31 mouse cellular contexts compared by ENCODE assay signal in the genomic region with DNA sequence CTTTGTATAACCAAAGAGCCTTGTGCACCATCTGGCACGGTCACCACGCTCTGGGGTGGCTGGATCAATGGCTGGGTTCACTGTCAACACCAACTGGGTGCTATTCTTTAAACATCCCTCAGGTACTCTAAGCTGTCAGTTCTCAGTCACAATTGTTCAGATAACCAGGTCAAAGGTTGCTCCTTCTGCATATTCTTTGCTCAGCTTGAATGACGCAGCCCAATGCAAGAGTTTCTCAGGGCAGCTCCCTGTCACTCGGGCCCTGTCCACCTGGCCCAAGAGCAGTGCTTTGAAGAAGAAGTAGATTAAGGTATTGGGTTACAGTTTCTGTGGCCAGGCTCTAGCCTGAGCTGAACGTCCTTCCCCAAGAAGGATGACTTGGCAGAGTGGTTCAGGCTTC. TPM values are rescaled to one million over a fixed set of nuclear protein-coding genes. Genes with fewer than 3 reads are reported as not detected.
"Had no signal": no experiment of that assay in that cellular context is flagged by ENCODE, and none has a peak within 500 bp of the region (broad histone marks: within the 10 kb centered on the region; RNA-seq: fewer than 3 reads in every experiment).

No protein-coding gene starts in this region.

- ATAC-seq: hindbrain, embryonic 16.5 days; inflammation-experienced regulatory T-cells, adult 6 months; liver, embryonic 12.5 days had no signal

- H3K4me3 ChIP-seq: heart, embryonic 13.5 days; heart, embryonic 15.5 days; hindbrain, embryonic 10.5 days; hindbrain, embryonic 12.5 days; kidney, embryonic 15.5 days; limb, embryonic 13.5 days; limb, embryonic 15.5 days; liver, embryonic 12.5 days had no signal

- H3K27ac ChIP-seq: heart, embryonic 13.5 days; heart, embryonic 15.5 days; hindbrain, embryonic 10.5 days; hindbrain, embryonic 12.5 days; hindbrain, embryonic 14.5 days; kidney, embryonic 15.5 days; kidney, postnatal 0 days; limb, embryonic 13.5 days; limb, embryonic 15.5 days; liver, embryonic 12.5 days; liver, embryonic 14.5 days had no signal

- H3K4me2 ChIP-seq: heart, embryonic 11.5 days; heart, embryonic 13.5 days; heart, embryonic 15.5 days; hindbrain, embryonic 12.5 days; hindbrain, embryonic 14.5 days; kidney, embryonic 15.5 days; limb, embryonic 13.5 days; limb, embryonic 15.5 days; liver, embryonic 12.5 days had no signal

- H3K9ac ChIP-seq: heart, embryonic 13.5 days; heart, embryonic 15.5 days; hindbrain, embryonic 12.5 days; hindbrain, embryonic 14.5 days; kidney, embryonic 15.5 days; limb, embryonic 13.5 days; limb, embryonic 15.5 days; liver, embryonic 12.5 days; liver, embryonic 14.5 days had no signal

- H3K4me1 ChIP-seq: liver, embryonic 12.5 days had no signal

- H3K27me3 ChIP-seq: heart, embryonic 13.5 days; heart, embryonic 15.5 days; hindbrain, embryonic 12.5 days; kidney, embryonic 15.5 days; limb, embryonic 15.5 days had no signal

- H3K36me3 ChIP-seq: heart, embryonic 13.5 days; heart, embryonic 15.5 days; hindbrain, embryonic 10.5 days; hindbrain, embryonic 12.5 days; kidney, embryonic 15.5 days; limb, embryonic 13.5 days; limb, embryonic 15.5 days; liver, embryonic 12.5 days had no signal

- H3K9me3 ChIP-seq: heart, embryonic 13.5 days; heart, embryonic 15.5 days; hindbrain, embryonic 10.5 days; hindbrain, embryonic 12.5 days; kidney, embryonic 15.5 days; limb, embryonic 13.5 days; limb, embryonic 15.5 days; liver, embryonic 12.5 days had no signal

- DNase-seq: gastrocnemius, postnatal 14 days; gastrocnemius, postnatal 36 days; heart, adult 18-20 months; heart, postnatal 14 days; heart, postnatal 36 days; kidney, adult 11 months; kidney, adult 2 months; kidney, adult 9 months; kidney, postnatal 14 days; kidney, postnatal 36 days; layer of hippocampus, adult 9-11 months; layer of hippocampus, postnatal 36 days; left cerebral cortex, postnatal 4 days had no signal

RNA-seq across cellular contexts. Expression of gene Nog, which starts 12.2 kb away (rescaled TPM):
- total RNA-seq: granulocyte monocyte progenitor cell, adult 5-6 weeks; liver, adult 2 months had no signal
- polyA plus RNA-seq: heart, postnatal 0 days; inflammation-experienced regulatory T-cells, adult 6 months; liver, adult 2 months; liver, embryonic 16.5 days had no signal
